Mouse (Mus musculus) kidney, embryonic 15.5 days (tissue): ENCODE measurements at regions not wholly inside any gene's neighbourhood (a gene's known extent, or its start where the extent isn't known, plus 50 kb on each side); places are given as distances from the start of the nearest gene placed in this dataset.

ENCODE experiments used
- ATAC-seq: fragments of 200-750 bp; cut with Nextera tagmentation; replicated peaks from 2 replicates; pipeline ENCODE4 v1.8.0; 2017; ENCODE audit warnings: moderate TSS enrichment; ENCODE audit not compliant: low FRiP score
- H3K27ac ChIP-seq: fragments of 300-500 bp; sonication (generic); 2 replicates; pipeline ENCODE4 v1.5.1; 2015; ENCODE audit warnings: mild to moderate bottlenecking, inconsistent platforms
- H3K27me3 ChIP-seq: fragments of 300-500 bp; sonication (generic); 2 replicates; pipeline ENCODE4 v1.6.1; 2015; ENCODE audit warnings: inconsistent platforms
- H3K36me3 ChIP-seq: fragments of 300-500 bp; sonication (generic); 2 replicates; pipeline ENCODE4 v1.6.1; 2015; ENCODE audit warnings: inconsistent platforms
- H3K4me1 ChIP-seq: fragments of 300-500 bp; sonication (generic); 2 replicates; pipeline ENCODE4 v1.6.1; 2015; ENCODE audit warnings: inconsistent platforms
- H3K4me2 ChIP-seq: fragments of 300-500 bp; sonication (generic); 2 replicates; pipeline ENCODE4 v1.6.1; 2015; ENCODE audit warnings: moderate library complexity, mild to moderate bottlenecking, inconsistent platforms
- H3K4me3 ChIP-seq: fragments of 300-500 bp; sonication (generic); replicated peaks from 2 replicates; pipeline ENCODE4 v1.5.1; 2015; ENCODE audit warnings: mild to moderate bottlenecking, inconsistent platforms
- H3K9ac ChIP-seq: fragments of 300-500 bp; sonication (generic); 2 replicates; pipeline ENCODE4 v1.6.1; 2015; ENCODE audit warnings: mild to moderate bottlenecking, inconsistent platforms
- H3K9me3 ChIP-seq: fragments of 300-500 bp; sonication (generic); replicated peaks from 2 replicates; pipeline ENCODE4 v1.6.1; 2016; ENCODE audit warnings: inconsistent platforms
- WGBS: fragments of 180-500 bp; shearing (Covaris S2); methylation state at CpG from one replicate; pipeline ENCODE4 v1.1.7; 2015; ENCODE audit warnings: mixed read lengths; 5-methylcytosine and 5-hydroxymethylcytosine counted together

GRCm38 (mm10) chr12:39572147-39572546 is 465.7 kb downstream of the Arl4a start:
- no peak for ATAC-seq

GRCm38 (mm10) chr12:39560734-39561446 is 476.9 kb downstream of the Arl4a start:
- no peak overlapping the region for H3K27ac ChIP-seq
- no peak overlapping the region for H3K9ac ChIP-seq
- H3K9me3 ChIP-seq = no peaks in the 10 kb centered on the region
- no peaks in the 10 kb centered on the region for H3K27me3 ChIP-seq
- 72% methylated on average over 4 of the region's 4 CpGs for WGBS
- no peaks in the 10 kb centered on the region for H3K36me3 ChIP-seq
- ATAC-seq = no peak
- H3K4me3 ChIP-seq = no peak overlapping the region
- no peaks in the 10 kb centered on the region for H3K4me1 ChIP-seq
- H3K4me2 ChIP-seq = no peak overlapping the region

More at GRCm38 (mm10) chr12:39572147-39572546, 465.7 kb downstream of the Arl4a start:
- Histone ChIP-seq H3K27ac (no peak overlapping the region), H3K27me3 (no peaks in the 10 kb centered on the region), H3K4me3 (no peak overlapping the region), H3K36me3 (no peaks in the 10 kb centered on the region), H3K4me2 (no peak overlapping the region), H3K9ac (no peak overlapping the region), H3K4me1 (no peaks in the 10 kb centered on the region), H3K9me3 (no peaks in the 10 kb centered on the region)
- 88% methylated on average over 1 of the region's 1 CpGs for WGBS

GRCm38 (mm10) chr12:39558491-39558890 is 479.3 kb downstream of the Arl4a start:
- Histone ChIP-seq H3K27me3 (no peaks in the 10 kb centered on the region), H3K36me3 (no peaks in the 10 kb centered on the region), H3K4me2 (no peak overlapping the region), H3K9ac (no peak overlapping the region), H3K4me1 (no peaks in the 10 kb centered on the region), H3K27ac (no peak overlapping the region), H3K9me3 (no peaks in the 10 kb centered on the region), H3K4me3 (no peak overlapping the region)
- WGBS = 93% methylated on average over 3 of the region's 3 CpGs
- no peak for ATAC-seq

GRCm38 (mm10) chr12:39536326-39536725 is 501.5 kb downstream of the Arl4a start:
- no peaks in the 10 kb centered on the region for H3K27me3 ChIP-seq
- ATAC-seq = no peak
- no peaks in the 10 kb centered on the region for H3K9me3 ChIP-seq
- H3K4me3 ChIP-seq = no peak overlapping the region
- H3K4me2 ChIP-seq = no peak overlapping the region
- H3K27ac ChIP-seq = no peak overlapping the region
- H3K9ac ChIP-seq = no peak overlapping the region
- H3K4me1 ChIP-seq = no peaks in the 10 kb centered on the region
- 69% methylated on average over 2 of the region's 2 CpGs for WGBS
- H3K36me3 ChIP-seq = no peaks in the 10 kb centered on the region

GRCm38 (mm10) chr12:39528121-39528520 is 509.7 kb downstream of the Arl4a start:
- H3K27ac ChIP-seq = no peak overlapping the region
- no peak overlapping the region for H3K4me3 ChIP-seq
- H3K9ac ChIP-seq = no peak overlapping the region
- no peak overlapping the region for H3K4me2 ChIP-seq
- H3K9me3 ChIP-seq = no peaks in the 10 kb centered on the region
- H3K4me1 ChIP-seq = no peaks in the 10 kb centered on the region
- H3K36me3 ChIP-seq = no peaks in the 10 kb centered on the region
- no peaks in the 10 kb centered on the region for H3K27me3 ChIP-seq
- 47% methylated on average over 3 of the region's 4 CpGs for WGBS
- no peak for ATAC-seq

- H3K9ac ChIP-seq = no peak overlapping the region
- no peaks in the 10 kb centered on the region for H3K9me3 ChIP-seq
- no peak for ATAC-seq
- H3K4me3 ChIP-seq = no peak overlapping the region
- H3K4me2 ChIP-seq = no peak overlapping the region
- 75% methylated on average over 3 of the region's 3 CpGs for WGBS
- no peaks in the 10 kb centered on the region for H3K4me1 ChIP-seq
- no peak overlapping the region for H3K27ac ChIP-seq
- H3K27me3 ChIP-seq = no peaks in the 10 kb centered on the region
- no peaks in the 10 kb centered on the region for H3K36me3 ChIP-seq
Observed at GRCm38 (mm10) chr12:39527216-39527600, 510.6 kb downstream of the Arl4a start.

GRCm38 (mm10) chr12:39526535-39527215 is 511.1 kb downstream of the Arl4a start:
- no peaks in the 10 kb centered on the region for H3K4me1 ChIP-seq
- 77% methylated on average over 6 of the region's 6 CpGs for WGBS
- H3K4me3 ChIP-seq = no peak overlapping the region
- H3K27me3 ChIP-seq = no peaks in the 10 kb centered on the region
- no peaks in the 10 kb centered on the region for H3K36me3 ChIP-seq
- H3K9me3 ChIP-seq = no peaks in the 10 kb centered on the region
- no peak for ATAC-seq
- H3K4me2 ChIP-seq = no peak overlapping the region
- no peak overlapping the region for H3K27ac ChIP-seq
- no peak overlapping the region for H3K9ac ChIP-seq

- no peak for ATAC-seq
- no peak overlapping the region for H3K9ac ChIP-seq
- H3K9me3 ChIP-seq = no peaks in the 10 kb centered on the region
- 82% methylated on average over 4 of the region's 4 CpGs for WGBS
- H3K27ac ChIP-seq = no peak overlapping the region
- H3K4me1 ChIP-seq = no peaks in the 10 kb centered on the region
- H3K4me3 ChIP-seq = no peak overlapping the region
- H3K27me3 ChIP-seq = no peaks in the 10 kb centered on the region
- no peak overlapping the region for H3K4me2 ChIP-seq
- no peaks in the 10 kb centered on the region for H3K36me3 ChIP-seq
Observed at GRCm38 (mm10) chr12:39515690-39516089, 522.1 kb downstream of the Arl4a start.

- Histone ChIP-seq H3K36me3 (no peaks in the 10 kb centered on the region), H3K4me3 (no peak overlapping the region), H3K4me2 (no peak overlapping the region), H3K9me3 (no peaks in the 10 kb centered on the region), H3K4me1 (0 out of 2 replicates have a peak, but pooled peaks cover 3% of the 10 kb centered on the region), H3K27me3 (no peaks in the 10 kb centered on the region), H3K9ac (no peak overlapping the region), H3K27ac (no peak overlapping the region)
- ATAC-seq = no peak
- 87% methylated on average over 5 of the region's 5 CpGs for WGBS
Observed at GRCm38 (mm10) chr12:39510855-39511254, 527.0 kb downstream of the Arl4a start.

- H3K4me1 ChIP-seq = 0 out of 2 replicates have a peak, but pooled peaks cover 3% of the 10 kb centered on the region
- 23% methylated on average over 13 of the region's 13 CpGs for WGBS
- H3K4me2 ChIP-seq = peak overlapping the region; percentile 40
Observed at GRCm38 (mm10) chr12:39510073-39510812, 527.6 kb downstream of the Arl4a start.

GRCm38 (mm10) chr12:39496203-39496602 is 541.6 kb downstream of the Arl4a start:
- no peak for ATAC-seq
- Histone ChIP-seq H3K27me3 (no peaks in the 10 kb centered on the region), H3K9ac (no peak overlapping the region), H3K4me2 (no peak overlapping the region), H3K27ac (no peak overlapping the region), H3K4me3 (no peak overlapping the region), H3K36me3 (no peaks in the 10 kb centered on the region), H3K4me1 (no peaks in the 10 kb centered on the region), H3K9me3 (no peaks in the 10 kb centered on the region)
- WGBS = 44% methylated on average over 2 of the region's 2 CpGs

More at GRCm38 (mm10) chr12:39510073-39510812, 527.6 kb downstream of the Arl4a start:
- Histone ChIP-seq H3K27ac (no peak overlapping the region), H3K4me3 (no peak overlapping the region), H3K27me3 (no peaks in the 10 kb centered on the region), H3K36me3 (no peaks in the 10 kb centered on the region), H3K9me3 (no peaks in the 10 kb centered on the region), H3K9ac (no peak overlapping the region)
- peak; percentile 81; the same call in 1 of the 2 replicates for ATAC-seq

- no peaks in the 10 kb centered on the region for H3K36me3 ChIP-seq
- H3K27ac ChIP-seq = no peak overlapping the region
- H3K27me3 ChIP-seq = no peaks in the 10 kb centered on the region
- ATAC-seq = no peak
- no peaks in the 10 kb centered on the region for H3K9me3 ChIP-seq
- H3K4me2 ChIP-seq = no peak overlapping the region
- no peaks in the 10 kb centered on the region for H3K4me1 ChIP-seq
- WGBS = 55% methylated on average over 6 of the region's 6 CpGs
- H3K9ac ChIP-seq = no peak overlapping the region
- H3K4me3 ChIP-seq = no peak overlapping the region
Observed at GRCm38 (mm10) chr12:39493578-39494218, 544.1 kb downstream of the Arl4a start.
